Mouse (Mus musculus): ENCODE results near the gene Thtpa. TPM values are rescaled to one million over a fixed set of nuclear protein-coding genes. Genes with fewer than 3 reads are reported as not detected.
A peak's percentile ranks its signal among the peaks of the same experiment; 100 is the strongest.

The Thtpa gene
- polyA plus RNA-seq, 1 experiment from 2014 or later = 19.0 TPM

- ATAC-seq = peak; percentile 68; the same call in 1 of the 2 replicates
- no peak overlapping the region for H3K9ac ChIP-seq
Observed at GRCm38 (mm10) chr14:55079214-55079970, 15.2 kb upstream of the Thtpa start.

GRCm38 (mm10) chr14:55081105-55081504, 13.5 kb upstream of the Thtpa start:
- 36% methylated on average over 5 of the region's 5 CpGs for WGBS
- Histone ChIP-seq H3K4me2 (replicated peaks) (no peak overlapping the region), H3K27ac (no peak overlapping the region), H3K9ac (no peak overlapping the region), H3K9me3 (no peaks in the 10 kb centered on the region), H3K36me3 (no peaks in the 10 kb centered on the region), H3K27me3 (replicated peaks) (no peaks in the 10 kb centered on the region), H3K4me1 (replicated peaks) (peaks cover 16% of the 10 kb centered on the region), H3K4me3 (replicated peaks) (no peak overlapping the region)
- no peak for ATAC-seq

More at GRCm38 (mm10) chr14:55079214-55079970, 15.2 kb upstream of the Thtpa start:
- Histone ChIP-seq H3K27me3 (replicated peaks) (no peaks in the 10 kb centered on the region), H3K4me1 (replicated peaks) (peaks cover 16% of the 10 kb centered on the region), H3K27ac (no peak overlapping the region), H3K36me3 (no peaks in the 10 kb centered on the region), H3K9me3 (no peaks in the 10 kb centered on the region), H3K4me2 (replicated peaks) (peak overlapping the region; percentile 50; the same call in 1 of the 2 replicates), H3K4me3 (replicated peaks) (no peak overlapping the region)
- WGBS = 17% methylated on average over 8 of the region's 8 CpGs

GRCm38 (mm10) chr14:55083481-55083880, 11.1 kb upstream of the Thtpa start:
- Histone ChIP-seq H3K9ac (no peak overlapping the region), H3K4me1 (replicated peaks) (peaks cover 12% of the 10 kb centered on the region), H3K27me3 (replicated peaks) (no peaks in the 10 kb centered on the region), H3K4me2 (replicated peaks) (no peak overlapping the region), H3K9me3 (no peaks in the 10 kb centered on the region), H3K36me3 (no peaks in the 10 kb centered on the region), H3K4me3 (replicated peaks) (no peak overlapping the region), H3K27ac (no peak overlapping the region)
- ATAC-seq = no peak
- 56% methylated on average over 6 of the region's 6 CpGs for WGBS

GRCm38 (mm10) chr14:55085324-55086008, 9.1 kb upstream of the Thtpa start:
- Histone ChIP-seq H3K4me2 (replicated peaks) (no peak overlapping the region), H3K9me3 (no peaks in the 10 kb centered on the region), H3K4me3 (replicated peaks) (no peak overlapping the region), H3K36me3 (no peaks in the 10 kb centered on the region), H3K27me3 (replicated peaks) (no peaks in the 10 kb centered on the region), H3K27ac (no peak overlapping the region), H3K4me1 (replicated peaks) (0 out of 2 replicates have a peak, but pooled peaks cover 6% of the 10 kb centered on the region), H3K9ac (no peak overlapping the region)
- ATAC-seq = peak; percentile 30; the same call in 1 of the 2 replicates
- WGBS = 51% methylated on average over 9 of the region's 9 CpGs

GRCm38 (mm10) chr14:55086009-55086514, 8.5 kb upstream of the Thtpa start:
- H3K9ac ChIP-seq = no peak overlapping the region
- WGBS = 77% methylated on average over 6 of the region's 6 CpGs
- ATAC-seq = no peak
- H3K9me3 ChIP-seq = no peaks in the 10 kb centered on the region
- H3K4me1 ChIP-seq (replicated peaks) = peaks cover 10% of the 10 kb centered on the region; the same call in 1 of the 2 replicates
- H3K4me3 ChIP-seq (replicated peaks) = no peak overlapping the region
- no peak overlapping the region for H3K27ac ChIP-seq
- H3K27me3 ChIP-seq (replicated peaks) = no peaks in the 10 kb centered on the region
- no peak overlapping the region for H3K4me2 ChIP-seq (replicated peaks)
- no peaks in the 10 kb centered on the region for H3K36me3 ChIP-seq

GRCm38 (mm10) chr14:55089199-55089947, 5.2 kb upstream of the Thtpa start:
- Histone ChIP-seq H3K36me3 (no peaks in the 10 kb centered on the region), H3K4me1 (replicated peaks) (peaks cover 14% of the 10 kb centered on the region; the same call in 1 of the 2 replicates), H3K9me3 (no peaks in the 10 kb centered on the region), H3K4me3 (replicated peaks) (no peak overlapping the region), H3K4me2 (replicated peaks) (no peak overlapping the region; the same call in 1 of the 2 replicates), H3K27ac (no peak overlapping the region), H3K27me3 (replicated peaks) (no peaks in the 10 kb centered on the region), H3K9ac (no peak overlapping the region)
- no peak for ATAC-seq
- 55% methylated on average over 13 of the region's 13 CpGs for WGBS

GRCm38 (mm10) chr14:55091209-55091865, 3.2 kb upstream of the Thtpa start:
- 5% methylated on average over 34 of the region's 34 CpGs for WGBS
- H3K9me3 ChIP-seq = no peaks in the 10 kb centered on the region
- H3K36me3 ChIP-seq = no peaks in the 10 kb centered on the region
- H3K9ac ChIP-seq = peak overlapping the region; percentile 57
- peaks cover 22% of the 10 kb centered on the region for H3K4me1 ChIP-seq (replicated peaks)
- 0 out of 2 replicates have a peak, but pooled peaks have one; percentile 1 for ATAC-seq
- no peaks in the 10 kb centered on the region for H3K27me3 ChIP-seq (replicated peaks)
- peak overlapping the region; percentile 38 for H3K27ac ChIP-seq
- H3K4me2 ChIP-seq (replicated peaks) = peak overlapping the region; percentile 84
- peak overlapping the region; percentile 48 for H3K4me3 ChIP-seq (replicated peaks)

GRCm38 (mm10) chr14:55092011-55092577, 2.5 kb upstream of the Thtpa start, which contains the start of gene Zfhx2:
Zfhx2 (minus strand) TSS chr14:55092324.
- H3K27me3 ChIP-seq (replicated peaks) = no peaks in the 10 kb centered on the region
- H3K9me3 ChIP-seq = no peaks in the 10 kb centered on the region
- H3K9ac ChIP-seq = peak within 1 kb of the TSS; percentile 57
- H3K27ac ChIP-seq = peak within 1 kb of the TSS; percentile 38
- peaks cover 27% of the 10 kb centered on the region for H3K4me1 ChIP-seq (replicated peaks)
- H3K4me3 ChIP-seq (replicated peaks) = peak within 1 kb of the TSS; percentile 48
- H3K36me3 ChIP-seq = no peaks in the 10 kb centered on the region
- peak; percentile 88 for ATAC-seq
- under 1% methylated on average over 34 of the region's 34 CpGs for WGBS
- H3K4me2 ChIP-seq (replicated peaks) = peak within 1 kb of the TSS; percentile 84

- Histone ChIP-seq H3K9ac (no peak overlapping the region), H3K36me3 (peaks cover 5% of the 10 kb centered on the region; the same call in 1 of the 2 replicates), H3K4me1 (replicated peaks) (peaks cover 27% of the 10 kb centered on the region), H3K4me3 (replicated peaks) (no peak overlapping the region), H3K27ac (no peak overlapping the region), H3K4me2 (replicated peaks) (peak overlapping the region; percentile 65; the same call in 1 of the 2 replicates), H3K27me3 (replicated peaks) (no peaks in the 10 kb centered on the region), H3K9me3 (no peaks in the 10 kb centered on the region)
- WGBS = 41% methylated on average over 6 of the region's 6 CpGs
- ATAC-seq = no peak
Observed at GRCm38 (mm10) chr14:55093927-55094326, 657 bp upstream of the Thtpa start.

GRCm38 (mm10) chr14:55095263-55095662, 679 bp downstream of the Thtpa start:
- WGBS = 46% methylated on average over 9 of the region's 9 CpGs
- no peaks in the 10 kb centered on the region for H3K27me3 ChIP-seq (replicated peaks)
- peak overlapping the region; percentile 68 for H3K4me3 ChIP-seq (replicated peaks)
- ATAC-seq = peak; percentile 2; the same call in 1 of the 2 replicates
- peaks cover 5% of the 10 kb centered on the region; the same call in 1 of the 2 replicates for H3K36me3 ChIP-seq
- peak overlapping the region; percentile 78 for H3K27ac ChIP-seq
- peak overlapping the region; percentile 65 for H3K4me2 ChIP-seq (replicated peaks)
- H3K9ac ChIP-seq = peak overlapping the region; percentile 64
- peaks cover 21% of the 10 kb centered on the region for H3K4me1 ChIP-seq (replicated peaks)
- no peaks in the 10 kb centered on the region for H3K9me3 ChIP-seq

GRCm38 (mm10) chr14:55095671-55096070, 1.1 kb downstream of the Thtpa start:
- no peaks in the 10 kb centered on the region for H3K27me3 ChIP-seq (replicated peaks)
- H3K4me3 ChIP-seq (replicated peaks) = peak overlapping the region; percentile 68
- H3K4me2 ChIP-seq (replicated peaks) = peak overlapping the region; percentile 65
- peak overlapping the region; percentile 78 for H3K27ac ChIP-seq
- H3K4me1 ChIP-seq (replicated peaks) = peaks cover 21% of the 10 kb centered on the region
- ATAC-seq = peak; percentile 10; the same call in 1 of the 2 replicates
- WGBS = 48% methylated on average over 12 of the region's 12 CpGs
- H3K9ac ChIP-seq = peak overlapping the region; percentile 64
- H3K36me3 ChIP-seq = peaks cover 5% of the 10 kb centered on the region; the same call in 1 of the 2 replicates
- H3K9me3 ChIP-seq = no peaks in the 10 kb centered on the region

Measured in intestine, embryonic 15.5 days (tissue).